Mouse (Mus musculus) CH12.LX (cell line): ENCODE data around the gene Six5. TPM values are rescaled to one million over a fixed set of nuclear protein-coding genes. Genes with fewer than 3 reads are reported as not detected.

Experiments used
- DNase-seq: peaks from one replicate; pipeline ENCODE4 v3.0.0-alpha.2; 2013; ENCODE audit errors: extremely low read depth
- H3K27ac ChIP-seq: 2 replicates; pipeline ENCODE4 v1.5.1; 2012; ENCODE audit warnings: low read depth, mild to moderate bottlenecking, control low read depth, moderate library complexity; ENCODE audit not compliant: insufficient read depth
- H3K27me3 ChIP-seq: replicated peaks from 2 replicates; pipeline ENCODE3; 2012; ENCODE audit warnings: inconsistent platforms
- H3K36me3 ChIP-seq, 2 experiments: replicated peaks in 1 of 2; 2 replicates each; pipeline versions ENCODE3 to v1.6.1; 2012; ENCODE audit warnings: inconsistent platforms in 1 of 2, low read length in 1 of 2, mild to moderate bottlenecking in 1 of 2, mixed read lengths in 1 of 2, moderate library complexity in 1 of 2; ENCODE audit not compliant: control insufficient read depth in 1 of 2, insufficient read depth in 1 of 2
- H3K4me1 ChIP-seq, 2 experiments: 2 replicates each; pipeline ENCODE4 v1.6.1; 2012; ENCODE audit warnings: inconsistent platforms in 1 of 2, moderate library complexity in 1 of 2; ENCODE audit not compliant: insufficient read depth in 2 of 2, control insufficient read depth in 1 of 2
- H3K4me2 ChIP-seq: 2 replicates; pipeline ENCODE4 v1.6.1; 2012; ENCODE audit warnings: low read depth, mild to moderate bottlenecking, control low read depth; ENCODE audit not compliant: poor library complexity, insufficient read depth, severe bottlenecking
- H3K4me3 ChIP-seq, 3 experiments: fragments of 150-350 bp in 1 of 3; sonication (generic) in 1 of 3; replicated peaks in 1 of 3; 2 replicates each; pipeline versions ENCODE3 to v1.5.1; 2011 to 2012; ENCODE audit warnings: low read depth in 2 of 3, low read length in 2 of 3, mild to moderate bottlenecking in 2 of 3, moderate library complexity in 2 of 3, control low read depth in 1 of 3, improper control_type of control experiment in 1 of 3, inconsistent platforms in 1 of 3, mixed read lengths in 1 of 3; ENCODE audit not compliant: poor library complexity in 1 of 3
- H3K79me2 ChIP-seq: replicated peaks from 2 replicates; pipeline ENCODE4 v1.6.1; 2012; ENCODE audit warnings: mild to moderate bottlenecking, moderate library complexity; ENCODE audit not compliant: control insufficient read depth, poor library complexity, insufficient read depth, severe bottlenecking; ENCODE audit errors: extremely low read depth
- H3K9ac ChIP-seq: 2 replicates; pipeline ENCODE4 v1.6.1; 2012; ENCODE audit warnings: low read depth, mild to moderate bottlenecking, control low read depth, moderate library complexity; ENCODE audit not compliant: insufficient read depth
- H3K9me3 ChIP-seq: replicated peaks from 2 replicates; pipeline ENCODE3; 2012; ENCODE audit warnings: low read length, inconsistent platforms, mixed read lengths
- CTCF ChIP-seq, 2 experiments: IDR thresholded peaks in 1 of 2; conservative IDR thresholded peaks in 1 of 2; 2 replicates each; pipeline ENCODE4 v1.5.1; 2011 to 2012; ENCODE audit warnings: low read depth in 2 of 2, low read length in 2 of 2, improper control_type of control experiment in 1 of 2, inconsistent platforms in 1 of 2, mild to moderate bottlenecking in 1 of 2, moderate library complexity in 1 of 2
- EP300 ChIP-seq: IDR thresholded peaks from 2 replicates; pipeline ENCODE4 v1.6.1; 2011; ENCODE audit warnings: low read length, improper control_type of control experiment
- ETS1 ChIP-seq: conservative IDR thresholded peaks from 2 replicates; pipeline ENCODE4 v1.6.1; 2012; ENCODE audit warnings: low read depth, mild to moderate bottlenecking, inconsistent platforms, low read length, improper control_type of control experiment, moderate library complexity
- GABPA ChIP-seq: IDR thresholded peaks from 2 replicates; pipeline ENCODE4 v1.6.1; 2012; ENCODE audit warnings: low read depth, low read length, improper control_type of control experiment, inconsistent platforms; ENCODE audit not compliant: insufficient replicate concordance
- IRF4 ChIP-seq: IDR thresholded peaks from 2 replicates; pipeline ENCODE4 v1.6.1; 2014; ENCODE audit warnings: low read depth, mild to moderate bottlenecking, inconsistent platforms, low read length, improper control_type of control experiment
- JUN ChIP-seq: IDR thresholded peaks from 2 replicates; pipeline ENCODE4 v1.6.1; 2011; ENCODE audit warnings: low read depth, mild to moderate bottlenecking, low read length, improper control_type of control experiment, moderate library complexity; ENCODE audit not compliant: insufficient read depth
- JUND ChIP-seq: conservative IDR thresholded peaks from 2 replicates; pipeline ENCODE4 v1.6.1; 2011; ENCODE audit warnings: low read depth, low read length, improper control_type of control experiment
- MAX ChIP-seq: IDR thresholded peaks from 2 replicates; pipeline ENCODE4 v1.6.1; 2011; ENCODE audit warnings: low read length, improper control_type of control experiment
- MAZ ChIP-seq: IDR thresholded peaks from 2 replicates; pipeline ENCODE4 v1.6.1; 2012; ENCODE audit warnings: low read depth, mild to moderate bottlenecking, inconsistent platforms, low read length, improper control_type of control experiment, moderate library complexity
- MYC ChIP-seq: IDR thresholded peaks from 2 replicates; pipeline ENCODE4 v1.6.1; 2011; ENCODE audit warnings: low read depth, mild to moderate bottlenecking, improper control_type of control experiment, low read length
- NELFE ChIP-seq: IDR thresholded peaks from 2 replicates; pipeline ENCODE4 v1.6.1; 2011; ENCODE audit warnings: low read depth, low read length, improper control_type of control experiment
- PAX5 ChIP-seq: IDR thresholded peaks from 2 replicates; pipeline ENCODE4 v1.6.1; 2012; ENCODE audit warnings: low read length, inconsistent platforms, mixed read lengths
- POLR2A ChIP-seq: IDR thresholded peaks from 2 replicates; pipeline ENCODE4 v1.6.1; 2011; ENCODE audit warnings: low read depth, mild to moderate bottlenecking, improper control_type of control experiment, low read length
- RAD21 ChIP-seq: IDR thresholded peaks from 2 replicates; pipeline ENCODE4 v1.6.1; 2011; ENCODE audit warnings: low read depth, mild to moderate bottlenecking, low read length, improper control_type of control experiment, moderate library complexity
- SMC3 ChIP-seq: IDR thresholded peaks from 2 replicates; pipeline ENCODE4 v1.6.1; 2011; ENCODE audit warnings: low read depth, low read length, improper control_type of control experiment
- TBP ChIP-seq: conservative IDR thresholded peaks from 2 replicates; pipeline ENCODE4 v1.6.1; 2011; ENCODE audit warnings: low read depth, low read length, improper control_type of control experiment
- UBTF ChIP-seq: IDR thresholded peaks from 2 replicates; pipeline ENCODE4 v1.6.1; 2012; ENCODE audit warnings: low read depth, mild to moderate bottlenecking, inconsistent platforms, low read length, improper control_type of control experiment, moderate library complexity
- ZC3H11A ChIP-seq: IDR thresholded peaks from 2 replicates; pipeline ENCODE4 v1.6.1; 2012; ENCODE audit warnings: low read depth, mild to moderate bottlenecking, inconsistent platforms, low read length, improper control_type of control experiment
- ZKSCAN1 ChIP-seq: IDR thresholded peaks from 2 replicates; pipeline ENCODE4 v1.6.1; 2012; ENCODE audit warnings: low read depth, inconsistent platforms, low read length, improper control_type of control experiment, borderline replicate concordance
- dilution Hi-C: fragments of 300-500 bp; cut with MboI; formaldehyde crosslinking; loops from 2 replicates; pipeline ENCODE4 v1.14.3; 2020; ENCODE audit warnings: low sequenced_read_pairs; ENCODE audit not compliant: extremely low pct_unique_long_range_greater_than_20kb, extremely low pct_ligation_motif_present
- in situ Hi-C: fragments of 300-500 bp; cut with MboI; formaldehyde crosslinking; loops from 3 replicates; pipeline ENCODE4 v1.14.3; 2019; ENCODE audit warnings: low sequenced_read_pairs, low pct_ligation_motif_present, low pct_unique_long_range_greater_than_20kb, mixed read lengths
- polyA plus RNA-seq: library from polyadenylated mRNA; unstranded; fragments of >175 nt; gene quantifications from 2 replicates; pipeline ENCODE4 v1.2.1, GENCODE M21; 2012; ENCODE audit warnings: low read depth; ENCODE audit not compliant: insufficient read length
- total RNA-seq, 2 experiments: library from RNA; depleted of rRNA; stranded (reverse); fragments of 300-350 nt in 1 of 2; fragments of >200 nt in 1 of 2; gene quantifications; 2 replicates each; pipeline ENCODE4 v1.2.3; 2012 to 2014

Six5 gene
- total and polyA plus RNA-seq, 3 experiments: 0.16 to 1.8 (median 0.33) TPM

DNA sequence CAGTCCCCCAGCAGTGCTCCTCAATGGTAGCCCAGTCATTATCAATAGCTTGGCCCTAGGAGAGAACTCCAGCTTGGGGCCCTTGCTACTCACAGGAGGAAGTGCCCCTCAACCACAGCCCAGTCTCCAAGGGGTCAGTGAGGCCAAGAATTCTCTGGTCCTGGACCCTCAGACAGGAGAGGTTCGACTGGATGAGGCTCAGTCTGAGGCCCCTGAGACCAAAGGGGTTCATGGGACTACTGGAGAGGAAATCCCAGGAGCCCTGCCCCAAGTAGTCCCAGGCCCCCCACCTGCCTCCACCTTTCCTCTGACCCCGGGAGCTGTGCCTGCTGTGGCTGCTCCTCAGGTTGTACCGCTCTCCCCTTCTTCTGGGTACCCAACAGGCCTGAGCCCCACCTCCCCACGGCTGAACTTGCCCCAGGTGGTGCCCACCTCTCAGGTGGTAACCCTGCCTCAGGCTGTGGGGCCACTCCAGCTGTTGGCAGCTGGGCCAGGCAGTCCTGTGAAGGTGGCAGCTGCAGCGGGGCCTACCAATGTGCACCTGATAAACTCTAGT, 2.1 kb downstream of the Six5 start:
- no peak for DNase-seq
- H3K4me1 ChIP-seq: peaks cover 5 to 25% of the 10 kb centered on the region in 2 experiments; a peak in 3 of 4 replicates
- TF ChIP-seq TBP: no peak
- no peak for TF ChIP-seq ZKSCAN1
- no peak for TF ChIP-seq JUN
- TF ChIP-seq PAX5: no peak
- no peak for TF ChIP-seq MYC
- TF ChIP-seq SMC3: no peak
- TF ChIP-seq ZC3H11A: no peak
- no peak for TF ChIP-seq MAZ
- no peak for TF ChIP-seq EP300
- no peak for TF ChIP-seq UBTF
- no peak for TF ChIP-seq MAX
- no peak for TF ChIP-seq GABPA
- TF ChIP-seq CTCF (conservative IDR thresholded peaks at IDR 0.05 in 1 of 2, IDR thresholded peaks at IDR 0.05 in 1 of 2; ENCODE audit: low read depth in 2 of 2, low read length in 2 of 2): no peak
- no peak overlapping the region for H3K9ac ChIP-seq
- dilution Hi-C loops (no loop called here), in situ Hi-C loops (no loop called here)
- no peak overlapping the region for H3K27ac ChIP-seq
- H3K4me3 ChIP-seq: no peak overlapping the region
- H3K79me2 ChIP-seq: no peaks in the 10 kb centered on the region
- no peaks in the 10 kb centered on the region for H3K36me3 ChIP-seq
- H3K4me2 ChIP-seq: no peak overlapping the region
- H3K27me3 ChIP-seq: peaks cover 82% of the 10 kb centered on the region
- no peaks in the 10 kb centered on the region for H3K9me3 ChIP-seq

DNA sequence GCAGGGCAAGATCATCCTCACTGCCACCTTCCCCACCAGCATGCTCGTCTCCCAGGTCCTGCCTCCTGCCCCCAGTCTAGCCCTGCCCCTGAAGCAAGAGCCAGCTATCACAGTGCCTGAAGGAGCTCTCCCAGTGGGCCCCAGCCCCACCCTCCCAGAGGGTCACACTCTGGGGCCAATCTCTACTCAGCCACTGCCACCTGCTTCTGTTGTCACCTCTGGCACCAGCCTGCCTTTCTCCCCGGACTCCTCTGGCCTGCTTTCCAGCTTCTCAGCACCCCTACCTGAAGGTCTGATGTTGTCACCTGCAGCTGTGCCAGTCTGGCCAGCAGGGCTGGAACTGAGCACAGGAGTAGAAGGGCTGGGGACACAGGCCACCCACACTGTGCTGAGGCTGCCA, 2.8 kb downstream of the Six5 start:
- DNase-seq: no peak
- Histone ChIP-seq H3K36me3 (no peaks in the 10 kb centered on the region), H3K9ac (no peak overlapping the region), H3K27me3 (peaks cover 81% of the 10 kb centered on the region), H3K4me2 (no peak overlapping the region), H3K79me2 (no peaks in the 10 kb centered on the region), H3K4me1 (peaks cover 5 to 25% of the 10 kb centered on the region in 2 experiments; a peak in 3 of 4 replicates), H3K9me3 (no peaks in the 10 kb centered on the region), H3K4me3 (no peak overlapping the region), H3K27ac (no peak overlapping the region)
- TF ChIP-seq NELFE (no peak), ETS1 (no peak), JUND (no peak), IRF4 (no peak), RAD21 (no peak), MAZ (no peak), POLR2A (no peak)
- in situ Hi-C loops (no loop called here), dilution Hi-C loops (no loop called here)
